Mouse (Mus musculus) adrenal gland, postnatal 4 days (tissue): Measurements from ENCODE around the gene Hivep1. TPM values are rescaled to one million over a fixed set of nuclear protein-coding genes. Genes with fewer than 3 reads are reported as not detected.

Experiments
- DNase-seq, 2 experiments: peaks; one replicate each; pipeline ENCODE4 v3.0.0; 2021 to 2022; ENCODE audit warnings: low spot score in 2 of 2, mixed read lengths in 2 of 2
- total RNA-seq, 2 experiments: library from RNA; stranded (reverse); gene quantifications; 2 replicates each; pipeline ENCODE4 v1.2.3; 2021

Hivep1 gene
- total RNA-seq, 2 experiments from 2014 or later = 34.2 to 39.5 TPM

DNA sequence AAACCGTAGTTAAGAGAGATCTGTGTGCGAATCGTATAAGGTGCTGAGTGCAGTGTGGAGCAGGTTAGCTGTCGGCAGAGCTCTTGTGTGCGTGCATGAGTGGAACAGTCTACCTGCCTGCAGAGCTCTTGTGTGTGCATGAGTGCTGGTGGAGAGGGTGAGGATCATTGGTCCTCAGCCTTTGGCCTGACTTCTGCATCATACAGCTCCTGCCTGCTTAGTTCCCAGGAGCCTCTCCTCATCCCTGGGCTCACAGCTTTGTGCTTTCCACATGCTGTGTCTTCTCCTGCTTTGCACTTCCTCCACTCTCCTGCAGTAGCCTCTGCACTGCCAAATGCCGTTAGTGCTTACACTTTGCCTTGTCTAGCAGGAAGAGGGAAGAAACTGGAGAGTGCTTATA lies 60.2 kb downstream of the Hivep1 start:
- DNase-seq = no peak

DNA sequence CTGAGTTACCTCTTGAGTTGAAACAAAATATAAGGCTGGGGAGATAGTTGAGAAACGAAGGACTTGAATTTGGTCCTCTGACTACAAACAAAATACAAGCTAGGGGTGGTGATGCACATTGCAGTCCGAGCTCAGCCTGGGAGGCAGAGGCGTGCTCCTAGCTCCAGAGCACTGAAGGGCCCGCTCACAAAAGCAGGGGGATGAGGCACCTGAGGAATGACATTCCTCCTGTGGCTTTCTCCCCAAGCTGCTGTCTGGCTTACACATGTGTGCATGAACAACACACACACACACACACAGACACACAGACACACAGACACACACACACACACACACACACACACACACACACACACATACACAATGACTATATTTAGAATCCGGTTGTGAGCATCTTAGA lies 60.9 kb downstream of the Hivep1 start:
- no peak for DNase-seq

DNA sequence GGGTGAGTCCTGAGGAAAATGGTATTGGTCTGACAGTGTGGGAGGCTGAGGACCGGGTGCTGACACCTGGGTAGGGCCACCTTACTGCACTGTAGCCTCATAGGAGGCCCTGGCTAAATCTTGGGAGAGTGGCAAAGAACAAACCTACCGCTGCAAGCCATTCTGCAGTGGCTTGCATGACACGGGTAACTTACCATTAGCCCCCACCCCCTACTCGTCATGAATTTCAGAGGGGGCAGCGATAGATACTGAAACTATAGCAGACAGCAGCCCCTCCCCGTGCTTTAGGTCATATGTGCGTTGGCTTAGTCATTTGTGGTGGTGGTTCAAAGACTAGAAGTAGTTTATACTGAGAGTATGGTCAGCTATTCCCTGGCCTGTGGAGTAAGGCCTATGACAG lies 61.8 kb downstream of the Hivep1 start:
- DNase-seq = no peak

DNA sequence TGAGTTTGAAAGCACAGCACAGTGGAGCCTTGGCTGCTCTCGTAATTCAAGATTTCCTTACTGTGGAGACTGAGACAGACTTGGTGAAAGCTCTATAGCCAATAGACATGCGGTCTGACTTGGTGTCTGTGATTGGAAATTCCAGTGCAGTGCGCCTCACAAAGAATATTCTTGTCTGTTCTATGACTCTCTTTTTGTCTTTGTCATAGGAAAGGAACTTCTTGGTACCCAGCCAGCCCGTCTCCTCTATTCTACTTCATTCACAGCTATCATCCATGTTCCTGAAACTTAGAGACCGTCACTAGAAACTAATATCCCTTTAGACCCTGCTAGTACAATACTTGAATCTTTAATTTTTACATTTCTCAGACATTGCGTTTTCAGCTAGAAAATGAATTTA lies 64.5 kb downstream of the Hivep1 start:
- DNase-seq = no peak

- no peak for DNase-seq
These were observed 67.2 kb downstream of the Hivep1 start for GRCm38 (mm10) chr13:42119062-42119461.

DNA sequence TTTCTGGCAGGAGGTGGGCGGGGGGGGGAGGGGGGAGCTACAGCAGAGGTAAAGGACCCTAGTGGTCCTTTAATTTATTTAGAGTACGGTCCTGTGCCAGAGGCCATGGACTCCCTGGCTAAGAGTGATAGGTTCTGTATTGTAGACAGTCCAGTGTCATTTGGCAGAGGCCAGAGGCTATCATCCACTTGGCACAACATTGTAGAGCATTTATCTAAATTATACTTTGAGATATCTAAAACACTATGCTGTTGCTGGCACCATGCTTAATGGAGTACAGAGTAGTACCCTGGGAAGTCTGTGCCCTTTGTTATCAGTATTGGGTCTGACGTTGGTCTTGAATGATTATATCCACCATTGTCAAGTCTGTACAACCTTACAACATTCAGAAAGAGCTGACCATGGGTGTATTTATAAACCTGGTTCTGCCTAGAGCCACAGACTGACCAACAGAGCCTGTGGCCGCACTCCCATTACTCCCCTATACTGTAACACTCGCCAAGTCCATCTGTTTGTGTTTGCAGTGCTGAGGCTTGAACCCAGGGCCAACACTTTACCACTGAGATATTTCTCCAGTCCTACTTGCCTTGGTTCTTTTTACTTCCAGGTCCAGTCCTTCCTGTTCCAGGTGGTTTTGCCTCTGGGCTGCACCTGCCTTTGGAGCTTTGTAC lies 69.4 kb downstream of the Hivep1 start:
- no peak for DNase-seq

- DNase-seq = no peak
These were observed 70.2 kb downstream of the Hivep1 start for GRCm38 (mm10) chr13:42121777-42122682.

DNA sequence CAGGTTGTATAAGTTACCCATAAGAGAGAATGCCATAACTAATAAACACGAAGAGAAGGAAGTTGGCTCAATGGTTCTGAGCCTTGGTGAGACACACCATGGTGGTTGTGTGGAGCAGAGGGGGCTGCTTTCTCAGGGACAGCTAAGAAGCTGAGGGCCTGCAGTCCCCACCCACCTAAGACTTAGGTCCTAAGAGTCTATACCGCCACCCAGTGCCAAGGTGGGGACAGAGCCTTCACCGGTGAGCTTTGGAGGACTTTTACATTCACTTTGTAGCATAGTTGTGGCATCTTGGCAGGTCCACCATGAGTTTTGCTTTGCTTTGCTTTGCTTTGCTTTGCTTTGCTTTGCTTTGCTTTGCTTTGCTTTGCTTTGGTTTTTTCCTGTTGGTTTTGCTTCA lies 92.8 kb downstream of the Hivep1 start:
- DNase-seq = no peak

DNA sequence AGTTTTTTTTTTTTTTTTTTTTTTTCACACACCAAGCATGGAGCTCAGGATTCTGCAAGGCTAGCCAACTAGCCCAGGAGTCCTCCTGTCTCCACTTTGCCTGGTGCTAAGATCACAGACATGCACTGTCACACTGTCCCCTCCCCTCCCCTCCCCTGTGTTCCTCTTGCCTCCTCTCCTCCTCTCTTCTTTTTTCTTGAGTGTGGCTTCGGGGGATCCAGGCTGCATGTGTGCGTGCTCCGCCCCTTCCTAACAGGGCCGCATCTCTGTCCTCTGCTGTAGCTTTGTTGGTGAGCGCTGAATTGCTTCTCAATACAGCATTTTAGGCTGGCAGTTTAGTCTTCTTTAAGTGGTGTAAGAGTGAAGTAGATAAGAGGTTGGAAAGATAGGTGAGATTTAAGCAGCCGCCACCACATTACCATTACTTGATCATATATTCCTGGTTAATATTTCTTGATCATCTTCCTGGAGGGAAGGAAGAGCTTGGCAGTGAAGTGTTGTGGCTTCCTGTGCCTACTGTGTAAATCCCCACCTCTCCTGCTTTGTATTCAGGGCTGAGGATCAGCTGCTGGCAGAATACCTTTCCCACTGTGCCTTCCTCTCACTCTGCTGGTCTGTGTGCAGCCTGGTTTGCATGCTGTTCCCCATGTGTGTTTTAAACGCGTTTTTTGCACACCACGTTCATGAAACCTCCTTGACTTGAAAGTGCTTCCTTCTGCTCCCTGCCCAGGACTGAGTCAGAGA lies 97.7 kb downstream of the Hivep1 start:
- no peak for DNase-seq

DNA sequence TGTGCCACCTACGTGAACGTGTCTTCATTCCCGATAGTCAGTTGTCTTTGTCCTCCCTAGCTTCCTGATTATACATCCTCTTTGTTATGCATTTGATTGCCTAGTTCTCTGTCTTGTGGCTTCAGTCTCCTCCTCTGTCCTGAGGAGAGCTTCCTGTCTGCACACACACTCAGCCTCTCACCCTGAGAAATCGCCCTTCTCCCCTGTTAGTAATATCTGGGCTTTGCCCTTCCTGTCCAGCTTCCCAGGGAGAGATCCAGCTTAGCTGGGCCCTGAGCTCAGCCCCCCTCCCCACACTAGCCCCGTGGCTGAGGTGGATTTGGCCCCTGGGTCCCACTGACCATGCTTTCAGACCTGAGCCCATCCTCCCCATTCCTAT lies 98.2 kb downstream of the Hivep1 start:
- no peak for DNase-seq

DNA sequence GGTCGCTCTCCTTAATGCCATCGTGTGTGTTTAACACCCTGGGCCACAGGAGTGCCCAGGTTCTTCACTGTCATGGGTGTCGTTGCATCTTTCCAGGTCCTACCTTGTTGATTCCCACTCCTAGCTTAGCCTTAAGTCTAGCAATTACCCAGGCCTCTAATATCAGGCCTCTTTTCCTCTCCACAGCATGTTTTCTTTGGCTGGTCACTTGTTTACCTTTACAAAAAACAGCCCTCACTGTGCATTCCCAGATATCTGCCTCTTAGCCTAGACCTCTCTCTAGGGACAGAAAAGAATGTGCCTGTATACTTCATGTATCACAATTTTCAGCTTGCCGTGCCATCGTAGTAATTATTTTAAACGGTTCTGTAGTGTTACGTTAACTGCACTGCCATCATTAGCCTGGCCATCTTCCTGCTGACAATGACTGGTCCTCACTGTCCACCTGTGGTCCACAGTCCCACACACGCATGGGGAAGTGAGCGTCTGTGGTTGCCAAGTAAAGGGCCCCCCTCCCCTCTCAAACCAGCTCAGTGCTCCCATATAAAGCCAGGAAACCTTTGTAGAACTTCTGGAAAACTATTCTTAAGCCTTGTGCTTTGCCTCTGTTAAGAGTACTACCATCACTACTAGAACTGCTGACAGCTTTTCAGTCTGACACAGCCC lies 98.8 kb downstream of the Hivep1 start:
- no peak for DNase-seq

DNA sequence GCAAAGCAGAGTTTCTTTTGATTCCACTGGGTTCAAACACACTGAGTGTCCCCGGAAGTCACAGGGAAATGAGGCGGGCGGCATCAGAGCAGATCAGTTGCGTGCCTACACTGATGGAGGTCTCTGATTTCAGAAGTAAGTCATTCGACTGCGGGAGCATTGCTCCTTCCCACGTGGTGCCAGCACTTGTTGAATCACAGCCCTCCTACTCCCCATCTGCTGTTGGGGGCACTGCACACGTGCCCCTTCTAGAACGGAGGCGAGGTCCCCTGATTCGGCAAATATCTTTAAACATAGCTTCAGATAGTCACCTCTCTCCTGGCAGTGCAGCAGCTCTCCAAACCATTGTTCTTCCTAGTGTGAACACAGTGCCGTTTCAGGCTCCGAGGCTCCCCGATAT lies 106.4 kb downstream of the Hivep1 start:
- no peak for DNase-seq

- no peak for DNase-seq
These were observed 107.8 kb downstream of the Hivep1 start for GRCm38 (mm10) chr13:42159416-42160185.

DNA sequence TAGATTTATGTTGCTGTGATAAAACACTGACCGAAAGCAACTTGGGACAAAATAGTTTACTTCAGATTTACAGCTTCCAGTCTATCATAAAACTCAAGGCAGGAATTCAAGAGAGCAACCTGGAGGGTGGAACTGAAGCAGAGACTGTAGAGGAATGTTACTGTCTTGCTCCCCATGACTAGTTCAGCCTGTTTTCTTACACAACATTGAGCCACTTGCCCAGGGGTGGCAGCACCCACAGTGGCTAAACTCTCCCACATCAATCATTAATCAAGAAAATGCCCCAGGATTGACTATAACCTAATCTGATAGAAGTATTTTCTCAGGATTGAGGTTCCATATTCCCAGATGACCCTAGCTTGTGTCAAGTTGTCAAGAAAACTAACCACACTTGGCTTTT lies 119.0 kb downstream of the Hivep1 start:
- DNase-seq = no peak

GRCm38 (mm10) chr13:42174827-42175420 lies 123.1 kb downstream of the Hivep1 start:
- DNase-seq = no peak

- no peak for DNase-seq
These were observed 130.8 kb downstream of the Hivep1 start for GRCm38 (mm10) chr13:42182635-42183034.

DNA sequence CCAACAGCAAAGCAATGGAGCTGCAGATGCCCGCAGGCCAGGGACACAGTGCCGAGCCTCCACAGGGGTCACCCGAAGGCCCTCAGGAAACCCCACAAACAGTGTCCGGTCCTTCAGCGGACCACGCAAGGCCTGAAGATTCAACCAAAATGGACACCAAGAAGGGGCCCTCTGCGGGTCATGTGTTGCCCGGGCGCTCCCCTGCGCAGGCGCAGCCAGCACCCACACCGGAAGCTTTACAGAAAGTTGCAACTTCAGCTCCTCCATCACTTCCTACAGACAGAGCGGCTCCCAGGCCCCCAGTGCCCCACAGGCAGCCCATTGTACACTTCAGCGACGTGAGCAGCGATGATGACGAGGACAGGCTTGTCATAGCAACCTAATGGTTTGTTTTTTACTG lies 132.3 kb downstream of the Hivep1 start:
- no peak for DNase-seq

GRCm38 (mm10) chr13:42193016-42193415 lies 141.2 kb downstream of the Hivep1 start:
- no peak for DNase-seq

DNA sequence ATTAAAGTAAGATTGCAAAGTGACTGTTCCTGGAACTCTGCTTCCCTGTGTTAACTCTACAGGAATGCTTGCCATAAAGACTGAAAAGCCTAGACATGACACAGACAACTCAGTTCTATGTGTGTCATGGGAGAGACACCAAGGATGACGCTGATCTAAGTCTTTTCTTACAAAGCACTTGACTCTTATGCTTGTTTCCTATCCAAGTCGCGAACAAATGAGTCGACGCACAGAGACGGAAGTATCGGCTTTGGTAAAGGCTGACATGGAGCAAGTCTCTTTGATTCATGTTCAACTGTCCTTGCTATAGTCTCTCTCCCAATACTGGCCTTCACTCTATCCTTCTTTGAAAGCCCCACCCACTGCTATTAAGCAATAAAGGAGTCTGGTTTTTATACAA lies 143.8 kb downstream of the Hivep1 start:
- no peak for DNase-seq

DNA sequence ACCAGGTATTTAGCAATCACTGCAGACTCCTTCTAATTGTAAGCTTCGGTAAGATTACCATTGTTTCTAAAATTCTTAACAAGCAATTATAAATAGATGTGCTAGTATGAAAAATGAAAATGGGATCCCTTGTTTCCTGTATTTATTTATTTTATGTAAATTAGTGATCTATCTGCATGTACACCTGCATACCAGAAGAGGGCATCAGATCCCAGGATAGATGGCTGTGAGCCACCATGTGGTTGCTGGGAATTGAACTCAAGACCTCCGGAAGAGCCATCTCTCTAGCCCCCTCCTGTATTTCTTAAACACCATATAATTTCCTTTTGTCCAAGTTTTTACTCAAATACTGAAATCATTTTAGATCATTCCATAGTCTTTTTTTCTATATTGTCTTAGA lies 145.8 kb downstream of the Hivep1 start:
- DNase-seq = no peak
